Mouse (Mus musculus) c-Kit-positive CD71-positive TER-119-negative erythroid progenitor cells, embryonic 14.5 days (primary cell): ENCODE measurements around the gene Zfp710.
"Not testable (repeated sequence)": the region's sequence is repeated elsewhere in the genome, so short reads cannot be mapped to it uniquely, and the experiment has no call there.

ENCODE experiments used
- DNase-seq: peaks from one replicate; pipeline ENCODE4 v3.0.0-alpha.2; 2013; ENCODE audit warnings: low read depth

Gene Zfp710

DNA sequence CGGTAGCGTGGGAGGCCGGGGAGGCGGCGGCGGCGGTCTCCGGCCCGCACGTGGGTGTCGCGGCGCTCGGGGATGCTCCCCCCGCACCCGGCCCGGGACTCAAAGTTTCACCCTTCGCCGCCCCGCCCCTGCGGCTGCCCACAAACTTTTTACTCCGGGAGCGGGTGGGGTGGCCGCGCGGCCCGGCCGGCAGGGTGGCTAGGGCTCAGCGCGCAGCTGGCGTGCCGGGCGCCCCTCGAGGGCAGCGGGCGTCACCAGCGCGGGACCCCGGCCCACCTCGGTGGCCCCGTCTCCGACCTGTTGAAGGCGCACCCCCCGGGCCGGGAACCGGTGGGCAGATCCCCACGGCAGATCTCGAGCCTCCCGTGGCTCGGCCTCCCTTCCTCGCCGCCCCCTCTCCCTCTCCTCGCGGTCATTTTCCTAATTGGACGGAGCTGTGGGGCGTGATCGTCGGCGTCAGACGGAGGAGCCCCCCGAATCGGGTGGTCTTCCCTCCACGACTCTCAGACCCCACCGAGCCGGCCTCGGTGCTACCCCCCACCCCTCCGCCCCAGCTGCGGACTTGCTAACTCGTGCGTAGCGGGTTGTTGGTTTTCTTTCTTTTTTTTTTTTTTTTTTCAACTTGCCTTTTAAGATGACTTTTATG lies 2.5 kb downstream of the Zfp710 start:
- no peak for DNase-seq

DNA sequence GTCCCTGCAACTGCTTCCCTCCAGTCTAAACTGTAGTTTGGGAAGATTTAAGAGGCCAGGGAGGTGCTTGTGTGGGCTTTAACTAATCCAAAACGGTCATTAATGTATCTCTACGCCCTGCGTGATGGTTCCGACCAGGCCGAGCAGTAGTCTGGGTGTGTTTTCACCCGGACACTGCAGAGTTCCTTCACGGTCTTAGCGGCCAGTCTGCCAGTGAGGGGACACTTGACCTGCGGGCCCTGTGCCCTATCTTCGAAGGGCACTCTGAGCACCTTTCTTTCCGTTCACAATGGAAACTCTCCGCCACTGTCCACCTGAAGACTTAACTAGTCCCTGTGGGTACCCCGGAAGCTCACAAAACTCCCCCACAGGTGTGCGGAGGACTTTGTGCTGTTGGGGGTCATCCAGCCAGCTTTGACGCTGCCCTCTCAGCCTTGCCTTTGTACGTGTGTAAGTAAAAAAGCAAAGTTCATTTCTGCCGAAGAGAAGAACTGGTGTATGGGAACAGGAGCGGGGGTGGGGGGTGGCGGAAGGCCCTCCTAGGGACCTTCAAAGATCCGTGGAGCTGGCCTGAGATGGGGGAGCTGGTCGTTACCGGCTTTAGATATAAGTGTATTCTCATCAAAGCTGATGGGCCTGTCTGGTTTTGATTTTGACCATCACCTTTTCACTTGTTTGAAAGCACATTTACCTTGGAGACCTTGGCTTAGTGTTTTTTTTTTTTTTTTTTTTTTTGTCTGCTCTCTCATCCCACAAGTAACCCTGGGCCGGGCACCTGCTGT lies 3.2 kb downstream of the Zfp710 start:
- no peak for DNase-seq

DNA sequence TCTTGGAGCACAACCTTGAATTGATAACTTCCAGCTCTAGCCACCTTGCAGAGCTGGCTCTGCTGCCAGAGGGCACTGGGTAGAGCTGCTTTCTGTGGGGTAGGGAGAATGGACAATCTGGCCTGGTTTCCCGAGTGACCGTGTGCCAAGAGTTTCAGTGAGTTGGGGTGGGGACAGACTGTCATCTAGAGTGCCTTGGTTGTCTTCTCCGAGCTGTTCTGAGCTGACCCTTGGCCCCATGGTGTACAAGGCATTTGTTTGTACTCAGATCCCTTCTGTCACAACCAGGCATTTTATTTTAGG lies 3.8 kb downstream of the Zfp710 start:
- DNase-seq: no peak

DNA sequence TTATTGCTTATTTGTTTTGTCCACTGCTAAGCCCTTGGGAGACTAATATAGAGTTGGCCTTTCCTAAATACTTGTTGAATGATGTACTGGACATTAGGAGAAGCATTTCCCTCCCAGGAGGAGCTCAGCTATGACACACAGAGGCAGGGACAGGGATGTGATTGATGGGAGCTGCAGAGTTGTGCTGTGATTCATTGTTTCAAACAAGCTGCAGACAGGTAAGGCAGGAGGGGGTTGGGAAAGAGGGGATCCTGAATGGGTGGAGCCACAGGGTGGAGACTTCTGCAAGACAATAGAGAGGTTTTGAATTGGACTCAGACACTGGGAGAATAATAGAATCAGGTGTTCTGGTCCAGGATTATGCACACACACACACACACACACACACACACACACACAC lies 5.4 kb downstream of the Zfp710 start:
- no peak for DNase-seq

DNA sequence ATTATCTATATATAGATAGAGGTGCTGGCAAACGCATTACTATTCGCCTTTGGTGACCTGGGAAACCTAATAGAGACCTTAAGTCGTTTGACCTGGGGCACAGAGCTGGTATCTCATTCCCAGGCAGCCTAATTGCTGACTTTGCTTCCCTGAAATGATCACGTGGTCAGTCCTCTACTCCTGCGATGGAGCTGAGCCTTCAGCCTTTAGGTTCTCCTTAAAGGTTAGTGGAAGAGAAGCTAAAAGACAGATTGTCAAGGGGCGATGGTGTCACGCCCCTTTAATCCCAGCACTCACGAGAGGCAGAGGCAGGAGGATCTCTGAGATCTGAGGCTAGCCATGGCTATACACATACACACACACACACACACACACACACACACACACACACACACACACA lies 5.9 kb downstream of the Zfp710 start:
- no peak for DNase-seq

DNA sequence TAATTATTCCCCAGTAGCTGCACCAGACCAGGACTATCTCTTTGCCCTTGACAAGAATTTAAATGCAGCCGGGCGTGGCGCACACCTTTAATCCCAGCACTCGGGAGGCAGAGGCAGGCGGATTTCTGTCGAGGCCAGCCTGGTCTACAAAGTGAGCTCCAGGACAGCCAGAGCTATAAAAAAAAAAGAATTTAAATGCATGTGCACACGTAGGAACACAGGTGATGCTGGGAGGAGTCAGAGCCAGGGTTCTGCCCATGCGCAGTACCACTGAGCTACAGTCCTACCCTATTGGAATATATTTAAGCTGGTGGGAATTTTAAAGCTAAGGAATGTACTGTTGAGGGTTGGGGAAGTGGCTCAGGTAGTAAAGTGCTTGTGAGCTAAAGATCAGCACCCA lies 6.4 kb downstream of the Zfp710 start:
- no peak for DNase-seq

DNA sequence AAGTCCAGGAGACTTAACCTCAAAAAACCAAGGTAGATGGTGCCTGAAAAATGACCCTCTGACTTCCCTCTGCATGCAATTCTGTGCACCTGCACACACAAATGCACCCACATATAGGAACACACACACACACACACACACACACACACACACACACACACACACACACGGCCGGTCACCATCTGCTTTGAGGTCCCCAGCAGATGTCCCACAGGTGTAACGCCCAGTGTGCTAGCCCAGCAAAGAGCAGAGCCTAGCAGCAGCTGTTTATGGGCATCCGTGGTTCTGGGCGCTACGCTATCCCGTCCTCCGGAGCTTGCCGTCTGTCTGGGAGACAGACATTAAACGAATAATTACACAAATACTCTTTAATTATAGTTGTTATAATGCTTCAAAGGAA lies 6.9 kb downstream of the Zfp710 start:
- DNase-seq: no peak

DNA sequence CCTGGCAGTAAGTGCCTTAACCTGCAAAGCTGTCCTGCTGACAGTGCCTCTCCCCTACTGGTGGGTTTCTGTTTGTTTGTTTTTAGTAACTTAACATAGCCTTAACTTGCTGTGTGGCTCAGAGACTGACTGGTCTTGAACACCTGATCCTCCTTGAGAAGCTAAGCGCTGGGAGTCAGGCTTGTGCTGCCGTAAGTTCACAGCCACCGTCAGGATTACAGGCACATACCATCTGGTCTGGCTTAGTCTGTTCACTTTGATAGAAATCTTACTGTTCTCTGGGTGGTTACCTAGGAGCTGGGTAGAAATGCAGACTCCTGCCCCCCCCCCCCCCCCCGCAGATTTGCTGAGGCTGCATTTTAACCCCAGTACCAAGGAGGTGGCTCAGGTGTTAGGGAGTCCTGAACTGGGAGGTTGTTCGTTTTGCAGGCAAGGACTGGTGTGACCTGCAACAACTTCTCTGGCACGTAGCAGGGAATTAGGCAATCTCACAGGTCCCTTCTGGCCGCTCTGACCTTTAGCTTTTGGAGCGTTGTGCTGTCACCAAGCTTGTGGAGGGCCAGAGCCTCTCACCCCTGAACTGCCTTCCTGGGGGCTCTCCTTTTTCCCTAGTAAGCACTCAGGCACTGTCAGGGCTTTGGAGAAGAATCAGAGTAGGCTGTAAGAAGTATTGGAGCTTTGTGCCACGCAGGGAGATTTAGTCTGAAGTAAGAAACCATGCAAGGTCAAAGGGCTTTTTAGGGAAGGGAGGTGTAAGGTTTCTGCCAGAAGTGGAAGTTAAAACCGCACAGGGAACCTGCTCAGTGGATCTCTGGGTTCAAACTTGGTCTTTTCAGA lies 7.8 kb downstream of the Zfp710 start:
- no peak for DNase-seq

DNA sequence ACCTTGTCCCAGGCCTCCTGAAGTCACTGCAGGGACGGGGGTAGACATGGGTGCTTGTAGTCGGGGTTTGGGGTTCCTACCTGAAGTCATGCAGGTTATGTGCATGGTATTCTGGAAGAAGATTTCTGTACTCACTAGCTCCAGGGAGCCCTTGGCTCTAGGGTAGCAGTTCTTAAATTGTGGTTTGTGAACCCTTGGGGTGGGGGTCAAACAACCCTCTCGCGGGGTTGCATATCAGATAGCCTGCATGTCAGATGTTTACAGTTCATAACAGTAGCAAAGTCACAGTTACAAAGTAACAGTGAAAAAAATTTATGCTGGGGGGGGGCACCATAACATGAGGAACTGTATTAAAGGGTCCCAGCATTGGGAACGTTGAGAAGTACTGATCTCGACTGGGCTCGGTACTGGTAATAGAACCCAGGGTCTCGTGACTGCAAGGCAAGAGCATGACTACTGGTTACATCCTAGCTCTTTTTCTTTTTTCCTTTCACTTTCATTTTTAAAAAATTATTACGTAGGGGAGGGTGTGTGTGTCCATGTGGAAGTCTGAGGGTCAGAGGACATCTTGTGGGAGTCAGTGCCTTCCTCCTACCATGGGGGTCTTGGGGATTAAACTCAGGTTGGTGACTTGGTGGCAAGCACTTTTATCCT lies 8.6 kb downstream of the Zfp710 start:
- DNase-seq: no peak

DNA sequence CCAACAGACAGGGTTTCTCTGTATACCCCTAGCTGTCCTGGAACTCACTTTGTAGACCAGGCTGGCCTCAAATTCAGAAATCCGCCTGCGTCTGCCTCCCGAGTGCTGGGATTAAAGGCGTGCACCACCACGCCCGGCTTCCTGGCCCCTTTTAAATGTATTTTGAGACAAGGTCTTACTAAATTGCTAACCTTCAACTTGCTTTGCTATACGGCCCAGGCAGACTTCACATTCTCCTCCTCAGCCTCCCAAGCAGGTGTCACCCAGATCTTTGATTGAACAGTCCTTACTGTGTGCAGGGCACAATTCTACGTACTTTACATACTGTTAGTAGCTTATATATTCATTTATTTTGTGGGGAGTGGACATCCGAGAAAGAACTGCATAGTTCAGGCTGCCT lies 9.2 kb downstream of the Zfp710 start:
- DNase-seq: no peak

DNA sequence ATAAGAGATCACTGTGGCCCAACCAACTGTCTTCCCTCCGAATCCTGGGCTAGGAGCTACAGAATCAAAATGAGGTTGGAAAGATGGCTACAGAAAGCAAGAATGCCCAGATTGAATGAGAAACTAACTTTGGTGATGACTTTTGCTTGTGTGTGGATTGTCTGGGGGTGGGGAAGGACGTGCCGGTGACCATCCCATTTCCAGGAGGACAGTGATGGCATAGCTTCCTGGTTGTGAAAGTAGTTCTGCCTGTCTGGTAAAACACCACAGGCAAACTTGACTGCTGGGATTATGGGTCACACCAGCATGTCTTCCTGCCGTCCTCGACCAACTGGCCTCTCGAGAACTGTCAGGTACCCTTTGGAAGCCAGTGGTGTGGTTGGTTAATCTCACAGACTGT lies 10.5 kb downstream of the Zfp710 start:
- DNase-seq: no peak

DNA sequence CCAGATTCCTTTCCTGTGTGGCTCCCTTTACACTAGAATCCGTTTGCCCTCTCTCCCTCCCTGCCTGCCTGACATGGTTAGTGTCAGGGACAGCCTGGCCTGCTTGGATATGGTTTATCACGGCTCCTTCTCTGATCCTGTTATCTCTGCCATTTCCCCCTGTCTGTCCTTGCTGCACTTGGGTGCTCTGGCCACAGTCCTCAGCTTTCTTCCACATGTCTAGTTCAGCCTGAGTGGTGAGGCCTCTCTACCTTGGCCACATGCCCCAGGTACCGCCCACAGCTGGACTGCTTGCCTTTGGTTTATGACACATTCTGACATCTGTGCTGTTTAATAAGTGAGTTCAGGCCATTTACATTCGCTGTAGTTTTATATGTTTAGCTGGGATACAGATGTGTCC lies 11.1 kb downstream of the Zfp710 start:
- DNase-seq: no peak

DNA sequence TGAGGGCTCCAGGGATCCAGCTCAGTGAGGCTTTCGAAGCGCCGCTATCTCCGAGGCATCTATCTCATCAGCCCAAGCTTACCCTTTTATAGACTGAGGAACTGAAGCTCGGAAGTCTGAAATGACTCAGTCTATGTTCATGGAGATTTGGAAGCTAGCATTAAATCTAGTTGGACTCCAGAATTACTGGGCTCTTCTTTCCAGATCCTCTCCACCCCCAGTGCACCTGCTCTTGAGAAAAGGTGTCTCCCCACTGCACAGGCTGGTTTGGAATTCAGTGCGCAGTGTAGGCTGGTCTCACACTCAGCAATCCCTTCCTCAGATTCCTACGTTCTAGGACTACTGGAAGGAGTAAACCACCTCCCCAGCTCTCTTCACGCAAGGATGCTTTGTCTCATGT lies 15.1 kb downstream of the Zfp710 start:
- no peak for DNase-seq

DNA sequence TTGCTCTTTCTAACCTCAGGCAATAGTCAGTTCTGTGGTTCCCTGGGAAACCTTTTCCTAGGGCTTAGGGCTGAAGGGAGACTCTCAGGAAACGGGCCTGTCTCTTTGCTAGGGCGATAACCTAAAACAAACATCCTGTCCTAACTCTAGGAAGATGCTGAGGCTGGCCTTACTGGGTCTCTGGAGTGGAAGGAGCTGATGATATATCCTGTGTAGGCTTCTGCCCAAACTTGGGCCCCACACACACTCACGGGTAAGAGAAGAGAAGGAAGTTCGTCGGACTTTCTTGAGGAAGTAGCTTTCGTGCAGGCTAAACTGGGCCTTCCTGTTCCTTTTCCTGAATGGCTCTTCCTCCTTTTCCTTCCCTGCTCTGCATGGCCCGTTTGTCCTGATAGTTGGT lies 19.6 kb downstream of the Zfp710 start:
- no peak for DNase-seq

DNA sequence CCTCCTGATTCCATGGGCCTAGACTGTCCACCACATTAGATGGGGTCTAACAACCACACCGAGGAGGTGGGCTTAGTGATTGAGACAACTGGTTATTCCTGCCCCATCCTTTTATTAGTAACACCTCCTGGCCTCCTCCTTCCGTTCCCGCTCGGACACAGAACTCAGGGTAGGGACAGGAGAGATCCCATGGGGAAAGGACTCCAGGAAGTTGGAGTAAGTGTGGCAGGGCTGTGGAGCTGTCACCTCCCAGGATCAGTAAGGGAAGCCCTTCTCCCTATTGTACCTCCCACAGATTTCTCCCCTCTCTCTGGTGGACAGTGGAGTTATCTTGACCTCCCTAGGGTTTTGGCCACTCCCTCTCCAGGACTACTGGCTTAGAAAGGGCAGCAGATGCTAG lies 22.4 kb downstream of the Zfp710 start:
- no peak for DNase-seq

DNA sequence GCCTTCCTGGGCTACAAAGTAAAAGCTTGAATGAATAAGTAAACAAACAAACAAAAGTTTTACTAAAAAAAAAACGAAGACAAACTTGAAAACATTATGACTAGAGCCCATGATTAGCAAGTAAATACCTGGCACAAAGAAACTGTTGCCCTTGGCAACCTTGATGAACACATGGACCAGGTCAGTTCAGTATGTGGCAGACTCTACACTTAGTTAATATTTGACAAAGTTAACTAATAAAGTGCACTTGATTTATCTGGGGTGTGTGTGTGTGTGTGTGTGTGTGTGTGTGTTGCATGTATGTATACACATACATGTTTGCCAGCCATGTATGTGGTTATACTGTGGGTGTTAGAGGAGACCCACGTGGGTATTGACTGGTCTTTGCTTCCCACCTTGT lies 25.1 kb downstream of the Zfp710 start:
- DNase-seq: no peak

DNA sequence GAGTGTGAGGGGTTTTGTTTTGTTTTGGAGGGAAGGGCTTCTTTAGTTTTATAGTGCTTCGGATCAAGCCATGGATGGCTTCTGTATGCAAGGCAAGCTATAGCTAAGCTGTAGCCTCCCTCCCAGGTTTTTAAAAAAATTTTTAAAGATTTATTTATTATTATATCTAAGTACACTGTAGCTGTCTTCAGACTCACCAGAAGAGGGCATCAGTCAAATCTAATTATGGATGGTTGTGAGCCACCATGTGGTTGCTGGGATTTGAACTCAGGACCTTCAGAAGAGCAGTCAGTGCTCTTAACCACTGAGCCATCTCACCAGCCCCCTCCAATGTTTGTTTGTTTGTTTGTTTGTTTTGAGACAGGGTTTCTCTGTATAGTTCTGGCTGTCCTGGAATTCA lies 25.8 kb downstream of the Zfp710 start:
- DNase-seq: not testable (repeated sequence)

DNA sequence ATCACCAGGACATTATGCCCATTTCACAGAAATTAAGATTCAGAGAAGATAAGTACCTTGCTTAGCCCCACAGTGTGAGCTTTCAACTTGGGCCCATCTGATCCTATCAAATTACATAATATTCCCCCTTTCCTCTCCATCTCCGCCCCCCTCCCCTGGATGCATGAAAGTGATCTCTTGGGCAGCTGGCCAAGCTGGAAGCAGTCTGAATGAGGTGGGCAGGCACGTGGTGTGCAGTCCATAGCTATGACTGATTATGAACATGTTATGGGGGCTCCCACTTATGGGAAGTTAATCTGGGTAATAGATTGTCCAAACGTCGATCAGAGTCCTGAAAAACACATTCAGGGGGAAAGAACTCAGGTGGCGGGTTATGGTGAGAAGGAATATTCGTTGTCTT lies 27.2 kb downstream of the Zfp710 start:
- no peak for DNase-seq

DNA sequence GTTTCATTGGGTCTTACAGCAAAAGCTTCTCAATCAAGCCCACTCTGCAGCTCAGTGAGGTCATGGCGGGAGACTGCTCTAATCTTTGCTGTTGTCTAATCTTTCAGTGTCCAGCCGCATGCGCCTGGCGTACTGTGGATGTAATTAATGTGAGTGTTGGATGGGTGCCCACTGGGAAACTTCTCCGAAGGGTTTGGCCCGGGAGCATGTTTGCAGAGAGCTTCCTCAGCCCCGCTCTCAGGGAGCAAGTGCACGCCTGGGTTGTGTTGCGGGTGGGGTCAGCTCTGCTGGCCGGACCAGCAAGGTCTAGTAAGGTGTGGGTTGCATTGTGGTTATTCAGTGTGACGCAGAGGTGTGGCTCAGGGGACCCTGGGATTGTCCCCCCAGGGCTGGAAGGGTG lies 27.6 kb downstream of the Zfp710 start:
- DNase-seq: no peak

DNA sequence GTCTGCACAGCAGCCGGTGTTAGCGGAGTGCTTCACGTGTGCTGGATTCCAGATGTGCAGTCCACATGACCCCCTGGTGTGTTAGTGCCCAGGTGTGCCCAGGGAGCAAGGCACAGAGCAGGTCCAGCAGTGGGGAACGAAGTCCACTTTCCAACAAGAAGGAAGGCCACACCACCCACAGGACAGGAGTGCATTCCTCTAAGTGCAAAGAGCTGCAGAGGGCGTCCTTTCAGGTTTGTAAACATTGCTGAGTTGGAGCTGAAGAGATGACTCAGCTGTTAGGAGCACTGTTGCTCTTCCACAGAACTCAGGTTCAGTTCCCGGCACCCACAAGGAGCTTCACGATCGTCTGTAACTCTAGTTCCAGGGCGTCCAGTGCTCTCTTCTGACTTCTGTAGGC lies 28.5 kb downstream of the Zfp710 start:
- no peak for DNase-seq

DNA sequence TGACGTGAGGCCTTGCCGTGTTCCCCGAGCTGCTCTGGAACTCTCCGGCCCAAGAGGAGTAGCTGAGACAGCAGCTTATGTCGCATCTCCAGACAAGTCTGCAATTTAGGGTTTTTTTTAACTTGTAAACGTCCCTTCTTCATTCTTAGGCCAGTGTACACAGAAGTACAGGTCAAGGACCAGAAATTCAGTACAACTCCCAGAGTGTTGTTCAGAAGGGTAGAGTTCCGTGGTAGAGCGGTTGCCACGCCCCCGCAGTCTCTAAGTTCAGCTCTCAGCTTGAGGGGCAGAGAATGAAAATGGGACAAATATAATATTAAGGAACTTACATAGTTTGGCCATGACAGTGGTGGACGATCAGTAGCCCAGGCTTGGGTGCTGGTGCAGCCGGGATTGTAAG lies 31.2 kb downstream of the Zfp710 start:
- no peak for DNase-seq

DNA sequence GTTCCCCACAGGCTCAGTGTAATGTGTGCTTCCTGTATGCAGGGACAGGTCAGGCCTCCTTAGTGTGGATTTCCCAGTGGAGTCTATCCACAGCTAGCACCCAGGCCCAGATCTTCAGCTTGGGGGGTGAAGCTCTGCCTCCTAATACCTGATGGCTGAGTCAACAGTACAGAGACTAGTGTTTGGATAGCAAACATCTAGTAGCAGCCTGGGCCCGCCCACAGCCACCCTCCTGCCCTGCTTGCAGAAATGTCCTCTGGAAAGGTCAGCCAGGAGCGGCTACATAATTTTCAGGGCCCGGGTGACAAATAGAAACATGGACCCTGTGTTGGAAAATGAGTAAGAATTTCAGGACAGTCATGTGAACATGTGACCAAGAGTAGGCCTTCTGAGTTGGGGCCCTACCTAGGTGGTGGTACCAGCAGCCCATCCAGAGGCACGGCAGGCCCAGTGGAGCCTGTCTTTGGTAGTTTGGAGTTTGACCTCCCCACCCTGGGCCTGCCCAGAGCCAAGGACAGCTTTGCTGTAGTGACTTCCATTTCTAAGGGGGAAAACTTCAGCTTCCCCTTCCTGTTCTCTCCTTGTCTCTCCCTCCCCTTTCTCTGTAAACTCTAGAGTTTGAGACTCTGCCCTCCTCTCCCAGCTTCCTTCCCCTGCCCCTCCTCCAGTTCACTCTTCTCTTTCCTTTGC lies 32.5 kb downstream of the Zfp710 start:
- no peak for DNase-seq
